Mouse (Mus musculus) lung, postnatal 0 days (tissue): ENCODE measurements at regions not wholly inside any gene's neighbourhood (a gene's known extent, or its start where the extent isn't known, plus 50 kb on each side); places are given as distances from the start of the nearest gene placed in this dataset.

Source experiments
- ATAC-seq: fragments of 200-750 bp; cut with Nextera tagmentation; 2 replicates; pipeline ENCODE4 v1.8.0; 2017; ENCODE audit warnings: moderate library complexity
- DNase-seq: peaks from one replicate; pipeline ENCODE4 v3.0.0-alpha.2; 2016; ENCODE audit warnings: low spot score
- H3K27ac ChIP-seq: fragments of 300-500 bp; sonication (generic); 2 replicates; pipeline ENCODE4 v1.5.1; 2014; ENCODE audit warnings: antibody characterized with exemption, mild to moderate bottlenecking, low read length, mixed read lengths
- H3K27me3 ChIP-seq: fragments of 300-500 bp; sonication (generic); replicated peaks from 2 replicates; pipeline ENCODE4 v1.6.1; 2014; ENCODE audit warnings: low read length, mixed read lengths; ENCODE audit not compliant: insufficient read depth
- H3K36me3 ChIP-seq: fragments of 300-500 bp; sonication (generic); 2 replicates; pipeline ENCODE4 v1.6.1; 2014; ENCODE audit warnings: low read length, mixed read lengths; ENCODE audit not compliant: insufficient read depth
- H3K4me1 ChIP-seq: fragments of 300-500 bp; sonication (generic); 2 replicates; pipeline ENCODE4 v1.6.1; 2014; ENCODE audit warnings: antibody characterized with exemption, low read depth, low read length, mixed read lengths; ENCODE audit not compliant: insufficient read depth
- H3K4me2 ChIP-seq: fragments of 300-500 bp; sonication (generic); replicated peaks from 2 replicates; pipeline ENCODE4 v1.6.1; 2014; ENCODE audit warnings: low read depth, mild to moderate bottlenecking, low read length, moderate library complexity, mixed read lengths
- H3K4me3 ChIP-seq: fragments of 300-500 bp; sonication (generic); 2 replicates; pipeline ENCODE4 v1.5.1; 2014; ENCODE audit warnings: low read depth, low read length
- H3K9ac ChIP-seq: fragments of 300-500 bp; sonication (generic); replicated peaks from 2 replicates; pipeline ENCODE4 v1.6.1; 2014; ENCODE audit warnings: low read depth, mild to moderate bottlenecking
- H3K9me3 ChIP-seq: fragments of 300-500 bp; sonication (generic); 2 replicates; pipeline ENCODE4 v1.6.1; 2016; ENCODE audit warnings: low read length, mixed read lengths
- CTCF ChIP-seq: IDR thresholded peaks from 2 replicates; pipeline ENCODE4 v1.5.1; 2016; ENCODE audit warnings: antibody characterized with exemption, mild to moderate bottlenecking
- EP300 ChIP-seq: IDR thresholded peaks from 2 replicates; pipeline ENCODE4 v1.6.1; 2016; ENCODE audit warnings: antibody characterized with exemption, mild to moderate bottlenecking, control low read depth
- WGBS: fragments of 180-500 bp; shearing (Covaris S2); extraction: QIAGEN DNeasy Blood & Tissue Kit; methylation state at CpG from one replicate; pipeline ENCODE4 v1.1.7; 2014; 5-methylcytosine and 5-hydroxymethylcytosine counted together

DNA sequence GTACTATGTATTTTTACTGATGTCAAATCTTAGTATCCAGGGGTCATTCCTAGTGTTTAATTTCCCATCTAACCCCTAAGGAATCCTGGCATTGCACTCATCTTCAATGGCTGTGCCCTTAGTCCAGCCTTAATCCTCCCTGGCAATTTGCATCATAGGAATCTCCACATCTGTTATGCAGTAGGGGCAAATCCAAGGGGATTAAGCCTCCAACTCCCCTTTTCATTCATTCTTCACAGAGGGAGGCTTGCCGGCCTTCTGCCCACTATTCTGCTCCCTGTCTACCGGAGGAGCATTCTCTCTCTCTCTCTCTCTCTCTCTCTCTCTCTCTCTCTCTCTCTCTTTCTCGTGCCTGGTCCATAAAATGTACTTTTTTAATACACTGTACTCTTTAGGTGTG lies 338.0 kb upstream of the Vrk2 start:
- no peak for DNase-seq
- H3K4me3 ChIP-seq = no peak overlapping the region
- H3K4me2 ChIP-seq = no peak overlapping the region
- no peaks in the 10 kb centered on the region for H3K36me3 ChIP-seq
- no peak for TF ChIP-seq CTCF
- TF ChIP-seq EP300 = no peak
- WGBS = 34% methylated on average over 3 of the region's 3 CpGs
- H3K4me1 ChIP-seq = no peaks in the 10 kb centered on the region
- H3K27me3 ChIP-seq = no peaks in the 10 kb centered on the region
- no peak overlapping the region for H3K27ac ChIP-seq
- ATAC-seq = no peak
- no peak overlapping the region for H3K9ac ChIP-seq
- H3K9me3 ChIP-seq = no peaks in the 10 kb centered on the region

DNA sequence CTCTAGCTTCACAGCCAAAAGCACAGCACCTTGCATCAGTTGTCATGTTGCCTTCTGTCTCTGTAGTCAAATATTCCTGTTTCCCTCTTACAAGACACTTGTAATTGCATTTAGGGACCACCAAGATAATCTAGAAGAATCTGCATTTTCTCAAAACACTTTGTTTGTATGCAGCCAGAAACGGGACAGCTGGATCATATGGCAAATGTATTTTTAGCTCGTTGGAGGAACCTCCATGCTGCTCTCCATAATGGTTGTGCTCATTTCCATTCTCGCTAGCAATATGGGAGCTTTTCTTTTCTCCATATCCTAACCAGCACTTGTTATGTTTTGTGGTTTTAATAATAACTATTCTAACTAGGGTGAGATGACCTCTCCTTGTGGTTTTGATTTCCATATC lies 313.3 kb upstream of the Vrk2 start:
- Histone ChIP-seq H3K27ac (no peak overlapping the region), H3K9ac (no peak overlapping the region), H3K4me3 (no peak overlapping the region), H3K9me3 (no peaks in the 10 kb centered on the region), H3K4me1 (no peaks in the 10 kb centered on the region), H3K36me3 (no peaks in the 10 kb centered on the region), H3K27me3 (no peaks in the 10 kb centered on the region), H3K4me2 (no peak overlapping the region)
- WGBS = 63% methylated on average over 3 of the region's 3 CpGs
- ATAC-seq (no peak), DNase-seq (no peak)
- TF ChIP-seq CTCF = no peak
- no peak for TF ChIP-seq EP300

DNA sequence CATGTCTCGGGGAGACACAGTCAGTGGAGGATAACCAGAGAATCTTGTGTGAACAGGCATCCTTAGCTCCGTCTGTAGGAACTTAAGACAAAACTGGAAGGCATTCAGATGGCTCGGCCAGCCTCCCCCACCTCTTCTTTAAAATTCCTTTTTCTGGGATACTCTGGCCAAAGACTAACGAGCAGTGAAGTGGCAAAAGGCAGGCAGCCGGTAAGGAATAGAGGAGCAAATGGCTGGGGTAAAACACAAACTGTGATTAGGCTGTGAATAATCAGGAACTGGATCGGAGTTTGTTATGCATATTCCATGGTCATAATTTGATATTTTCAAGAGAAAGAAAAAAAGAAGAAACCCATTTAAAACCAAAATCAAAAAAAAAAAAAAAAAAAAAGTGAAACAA lies 287.8 kb upstream of the Vrk2 start:
- no peak overlapping the region for H3K27ac ChIP-seq
- no peaks in the 10 kb centered on the region for H3K4me1 ChIP-seq
- H3K9me3 ChIP-seq = no peaks in the 10 kb centered on the region
- ATAC-seq (no peak), DNase-seq (no peak)
- no peaks in the 10 kb centered on the region for H3K36me3 ChIP-seq
- WGBS = 47% methylated on average over 6 of the region's 6 CpGs
- no peak for TF ChIP-seq EP300
- no peak overlapping the region for H3K4me2 ChIP-seq
- no peak overlapping the region for H3K9ac ChIP-seq
- no peak overlapping the region for H3K4me3 ChIP-seq
- H3K27me3 ChIP-seq = no peaks in the 10 kb centered on the region
